Mouse (Mus musculus) T-cell, adult 66 days (primary cell): Measurements from ENCODE around the gene Grik5. TPM values are rescaled to one million over a fixed set of nuclear protein-coding genes. Genes with fewer than 3 reads are reported as not detected.

ENCODE experiments used
- total RNA-seq, 2 experiments: library from RNA; stranded (reverse); gene quantifications; 3 replicates in 1 of 2; 4 replicates in 1 of 2; pipeline ENCODE4 v1.2.4; 2023

The Grik5 gene
- total RNA-seq, result 1 to 10 TPM; 6.6 to 8.5 TPM

GRCm38 (mm10) chr7:25071979-25072715 is at the start of gene Grik5, which contains the start of gene Zfp574:
Gene Grik5, minus strand, starts transcription at chr7:25072346.
Gene Zfp574, plus strand, starts transcription at chr7:25072567.

GRCm38 (mm10) chr7:25005421-25006065 is 66.6 kb downstream of the Grik5 start, which contains the start of gene Atp1a3:
Gene Atp1a3, minus strand, starts transcription at chr7:25005958.

GRCm38 (mm10) chr7:24971972-24972893 is 99.9 kb downstream of the Grik5 start, which contains the start of gene Rabac1:
Gene Rabac1, minus strand, starts transcription at chr7:24972754.

Other genes starting within 250 kb of the Grik5 start
- 1 to 10 TPM in 1 of 2 experiments, not detected in 1; 2.2 TPM for gene Gm9844, start 210.1 kb downstream of the Grik5 start, total RNA-seq
- gene Lypd4, start 202.4 kb downstream of the Grik5 start, total RNA-seq, result not detected
- not detected for gene Dmrtc2, start 202.3 kb downstream of the Grik5 start, total RNA-seq
- gene Rps19, start 188.0 kb downstream of the Grik5 start, total RNA-seq, result 1,000 to 10,000 TPM; 3,039 to 3,325 TPM
- 1 to 10 TPM; 3.5 to 5.8 TPM for gene Cd79a, start 175.0 kb downstream of the Grik5 start, total RNA-seq
- gene Arhgef1, start 169.4 kb downstream of the Grik5 start, total RNA-seq, result 1,000 to 10,000 TPM; 1,621 to 1,684 TPM
- not detected for gene Gm4881, start 127.9 kb downstream of the Grik5 start, total RNA-seq
- gene Rabac1, start 99.6 kb downstream of the Grik5 start, total RNA-seq, result 100 to 1,000 TPM; 301 to 308 TPM
- gene Atp1a3, start 66.4 kb downstream of the Grik5 start, total RNA-seq, result 10 to 100 TPM in 1 of 2 experiments, 1 to 10 TPM in 1; 8.9 to 10.2 TPM
- 10 to 100 TPM; 23.1 to 24.2 TPM for gene Zfp574, start 221 bp upstream of the Grik5 start, total RNA-seq
- 10 to 100 TPM; 21.2 to 24.0 TPM for gene Pou2f2, start 107.4 kb upstream of the Grik5 start, total RNA-seq
- gene Dedd2, start 148.3 kb upstream of the Grik5 start, total RNA-seq, result 10 to 100 TPM; 84.8 to 98.4 TPM
- 10 to 100 TPM; 21.4 to 23.0 TPM for gene Zfp526, start 149.1 kb upstream of the Grik5 start, total RNA-seq
- gene Gsk3a, start 165.5 kb upstream of the Grik5 start, total RNA-seq, result 10 to 100 TPM; 89.3 to 97.2 TPM
- 10 to 100 TPM; 31.8 to 35.1 TPM for gene Erf, start 178.4 kb upstream of the Grik5 start, total RNA-seq
- gene Cic, start 195.4 kb upstream of the Grik5 start, total RNA-seq, result 100 to 1,000 TPM; 327 to 328 TPM
- 10 to 100 TPM; 13.4 to 13.5 TPM for gene Pafah1b3, start 225.6 kb upstream of the Grik5 start, total RNA-seq
- gene Prr19, start 229.1 kb upstream of the Grik5 start, total RNA-seq, result not detected
- gene Tmem145, start 233.8 kb upstream of the Grik5 start, total RNA-seq, result not detected
- gene Megf8, start 244.8 kb upstream of the Grik5 start, total RNA-seq, result 1 to 10 TPM; 1.3 to 1.4 TPM